Mouse (Mus musculus) E14TG2a.4 (cell line): ENCODE measurements around the gene Dnajc11.

Experiments used
- CTCF ChIP-seq: conservative IDR thresholded peaks from 2 replicates; pipeline ENCODE4 v1.5.1; 2014; ENCODE audit warnings: low read length
- NANOG ChIP-seq: IDR thresholded peaks from 2 replicates; pipeline ENCODE4 v1.6.1; 2014; ENCODE audit warnings: borderline replicate concordance, low read length, mixed read lengths
- POU5F1 ChIP-seq: IDR thresholded peaks from 2 replicates; pipeline ENCODE4 v1.6.1; 2014; ENCODE audit warnings: low read length, borderline replicate concordance

DNA sequence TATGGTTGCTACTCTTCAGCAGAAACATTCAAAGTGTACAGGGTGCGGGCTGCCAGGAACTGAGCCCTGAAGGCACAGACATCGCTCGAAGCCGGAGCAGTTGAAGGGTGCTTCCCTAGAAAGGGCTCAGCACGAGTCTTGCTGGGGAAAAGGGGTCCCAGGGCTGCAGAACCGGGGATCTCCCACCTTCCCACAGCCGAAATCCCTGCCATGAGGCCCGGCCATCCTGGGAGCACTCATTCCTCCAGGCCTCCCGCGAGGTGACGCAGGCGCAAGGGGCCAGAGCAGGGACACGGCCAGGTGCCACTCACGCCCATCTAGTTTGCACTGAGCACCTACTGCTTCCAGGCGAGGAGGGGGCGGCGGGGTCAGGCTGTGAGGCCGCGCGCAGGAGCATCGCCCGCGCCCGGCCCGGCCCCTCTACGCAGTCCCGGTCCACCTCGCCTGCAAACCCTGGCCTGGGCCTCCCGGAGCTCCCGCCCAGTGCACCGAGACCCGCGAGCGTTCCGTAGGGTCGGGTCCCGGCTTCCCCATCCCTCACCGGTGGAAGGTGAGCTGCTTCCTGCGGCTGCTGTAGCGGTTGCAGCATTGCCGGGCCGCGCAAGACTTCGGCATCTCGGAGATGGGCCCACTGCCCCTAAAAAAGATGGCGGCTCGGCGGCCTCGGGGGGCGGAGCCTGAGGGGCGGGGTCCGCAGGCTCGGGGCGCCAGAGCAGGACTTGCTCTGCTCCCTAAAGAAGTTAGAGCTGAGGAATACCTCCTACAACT is 55.0 kb downstream of the Dnajc11 start, which contains the start of gene Thap3:
- no peak for TF ChIP-seq CTCF
- no peak for TF ChIP-seq NANOG
- no peak for TF ChIP-seq POU5F1
